Mouse (Mus musculus) ovary, postnatal 10 days (tissue): Measurements from ENCODE around the gene Oscp1.

ENCODE experiments used
- DNase-seq: peaks from one replicate; pipeline ENCODE4 v3.0.0; 2022; ENCODE audit warnings: low spot score

The Oscp1 gene

GRCm38 (mm10) chr4:126058134-126058996 lies at the start of gene Oscp1:
Oscp1 (plus strand) TSS chr4:126058565.
- DNase-seq = peak; percentile 73

DNA sequence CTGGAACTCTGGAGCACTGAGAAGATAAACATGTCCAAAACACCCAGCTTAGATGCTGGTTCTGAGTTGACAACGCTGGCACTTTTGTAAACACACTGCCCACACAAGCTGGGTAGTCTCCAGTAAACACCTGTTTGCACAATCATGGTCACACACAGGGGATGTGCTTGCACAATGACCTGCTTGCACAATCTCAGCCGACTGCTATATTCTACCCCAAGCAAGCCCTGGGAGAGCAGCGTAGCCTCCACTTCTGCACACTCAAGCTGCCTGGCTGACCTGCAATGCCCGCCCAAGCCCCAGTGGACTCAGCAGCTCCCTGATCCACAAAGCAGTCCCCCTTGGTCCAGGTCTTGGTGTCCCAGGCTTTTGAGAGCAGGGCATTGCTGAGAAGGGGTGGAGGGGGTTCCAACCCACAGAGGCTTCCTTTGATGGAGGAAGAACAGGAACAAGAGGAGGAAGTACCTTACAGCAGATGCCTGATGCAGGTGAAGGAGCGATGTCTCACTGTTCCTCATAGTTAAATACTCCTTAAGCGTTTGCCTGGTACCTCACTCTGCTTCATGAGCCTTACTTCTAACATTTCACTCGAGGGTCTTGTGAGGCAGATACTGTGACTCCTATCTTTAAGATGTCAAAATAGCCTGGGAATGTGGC lies 40.6 kb upstream of the Oscp1 start:
- no peak for DNase-seq

DNA sequence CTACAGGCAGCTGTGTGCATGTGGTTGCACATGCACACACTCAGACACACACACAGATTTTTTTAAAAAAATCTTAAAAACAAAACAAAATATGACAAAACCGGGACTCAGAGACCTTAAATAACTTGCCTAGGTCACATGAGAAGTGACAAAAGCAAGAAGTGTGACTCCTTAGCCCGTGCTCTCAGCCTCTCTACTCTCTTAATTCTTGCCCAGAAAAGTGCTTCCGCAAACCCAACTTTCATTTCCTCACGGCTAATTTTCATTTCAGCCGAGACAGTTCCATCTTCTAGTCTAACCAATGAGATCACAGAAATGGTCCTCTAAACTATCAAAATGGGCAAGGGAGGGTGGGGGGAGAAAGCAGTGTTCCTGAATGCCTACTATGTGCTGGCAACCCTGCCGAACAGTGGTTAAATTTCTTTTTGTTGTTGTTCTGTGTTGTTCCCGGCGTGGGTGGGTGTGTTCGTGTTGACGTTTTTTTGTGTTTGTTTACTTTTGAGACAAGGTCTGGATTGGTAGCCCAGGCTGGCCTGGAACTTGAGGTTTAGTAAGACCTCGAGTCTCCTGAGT lies 39.3 kb upstream of the Oscp1 start:
- DNase-seq = no peak

DNA sequence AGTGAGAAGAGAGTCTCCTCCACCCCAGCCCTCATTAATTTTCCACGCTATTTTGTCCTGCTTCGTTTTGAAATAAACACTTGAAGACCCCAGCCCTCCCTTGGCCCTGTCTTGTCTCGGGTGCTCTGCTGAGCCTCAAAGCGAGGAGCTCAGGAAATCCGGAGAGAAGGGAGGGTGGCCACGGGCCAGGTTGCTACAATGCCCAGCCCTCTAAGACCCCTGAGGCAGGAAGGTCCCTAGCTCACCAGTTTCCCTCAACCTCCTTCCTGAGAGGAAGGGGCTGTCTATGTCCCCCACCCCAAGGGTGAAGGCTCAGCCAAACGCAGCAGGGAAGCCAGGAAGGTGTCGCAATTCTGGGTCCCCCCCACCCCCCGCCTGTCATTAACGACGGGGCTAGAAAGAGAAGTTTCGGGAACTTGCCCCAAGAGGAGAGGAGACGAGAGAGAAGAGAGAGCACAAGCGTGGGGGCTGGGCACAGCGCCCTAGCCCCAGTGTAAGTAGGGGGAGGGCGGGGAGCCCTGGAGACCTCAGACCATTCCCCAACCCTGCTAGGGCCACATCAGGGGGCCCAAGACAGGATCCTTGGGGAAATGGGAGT lies 34.0 kb upstream of the Oscp1 start, which contains the start of gene Csf3r:
TSS of gene Csf3r (plus strand) at position 248 of the 598 bp plus-strand sequence.
- no peak for DNase-seq

DNA sequence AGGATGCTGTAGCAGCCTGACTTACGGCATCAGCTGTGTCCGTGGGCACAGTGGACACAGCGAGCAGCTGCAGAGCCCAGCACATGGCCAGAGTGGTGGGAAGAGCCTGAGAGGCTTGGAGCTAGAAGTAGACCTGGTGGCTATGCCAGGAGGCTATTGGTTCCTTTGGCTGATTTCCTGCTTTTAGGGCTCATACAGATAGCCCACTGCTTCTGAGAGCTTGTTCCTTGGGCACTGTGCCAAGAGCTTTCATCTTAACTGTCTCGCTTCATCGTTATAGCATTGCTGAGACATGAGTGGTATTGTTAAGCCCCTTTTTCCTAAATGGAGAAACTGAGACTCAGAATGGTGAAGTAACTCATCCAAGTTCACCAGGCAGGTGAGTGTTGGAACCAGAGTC lies 32.6 kb upstream of the Oscp1 start:
- DNase-seq = no peak

GRCm38 (mm10) chr4:126027980-126028379 lies 30.4 kb upstream of the Oscp1 start:
- no peak for DNase-seq

DNA sequence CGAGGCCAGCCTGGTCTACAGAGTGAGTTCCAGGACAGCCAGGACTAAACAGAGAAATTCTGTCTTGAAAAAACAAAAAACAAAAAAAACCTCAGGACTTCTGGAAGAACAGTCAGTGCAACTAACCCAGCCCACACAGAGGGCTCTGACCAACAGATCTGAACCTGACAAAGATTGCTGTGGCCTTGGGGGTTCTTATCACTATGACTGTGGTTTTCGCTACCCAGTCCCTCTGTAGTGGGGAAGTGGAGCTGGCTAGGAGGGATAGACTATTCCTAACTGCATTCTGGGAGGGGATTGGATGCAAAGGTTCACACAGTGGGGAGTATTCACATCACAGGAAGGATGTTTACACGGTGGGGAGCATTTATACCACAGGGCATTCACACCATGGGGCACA lies 29.3 kb upstream of the Oscp1 start:
- no peak for DNase-seq

DNA sequence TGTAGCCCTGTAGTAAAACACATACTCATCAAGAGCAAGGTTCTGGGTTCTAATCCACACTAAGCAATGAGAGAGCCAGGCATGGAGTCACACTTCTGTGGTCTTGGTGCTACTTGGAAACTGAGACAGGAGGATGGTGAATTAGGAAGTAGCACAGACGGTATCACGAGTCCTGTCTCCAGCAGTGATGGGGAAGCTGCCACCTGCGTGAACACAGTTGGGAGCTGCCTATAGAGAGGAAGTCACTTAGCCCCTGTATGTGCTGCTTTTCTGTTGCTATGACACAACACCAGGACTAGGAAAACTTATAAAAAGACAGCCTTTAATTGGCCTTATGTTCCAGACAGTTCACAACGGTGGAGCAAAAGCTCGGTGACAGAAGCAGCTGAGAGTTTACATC lies 27.7 kb upstream of the Oscp1 start:
- no peak for DNase-seq

DNA sequence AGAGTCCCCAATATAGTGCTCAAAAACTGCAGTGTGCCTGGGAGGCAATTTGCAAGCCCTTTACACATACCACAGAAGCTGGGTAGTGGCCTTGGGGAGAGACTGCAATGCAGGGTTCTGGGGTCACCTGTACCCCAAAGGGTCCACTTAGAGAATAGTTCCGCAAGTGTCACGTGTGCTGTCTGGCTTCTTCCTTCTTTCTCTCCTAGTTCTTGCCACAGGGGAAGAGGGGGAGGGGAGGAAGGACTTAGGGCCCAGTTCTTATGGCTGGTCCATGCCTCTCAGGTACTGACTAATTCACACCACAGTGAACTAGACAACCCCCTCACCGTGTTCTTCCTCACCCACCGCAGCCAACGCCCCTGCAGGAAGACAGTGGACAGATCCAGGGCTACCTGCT lies 23.0 kb upstream of the Oscp1 start:
- DNase-seq = no peak

GRCm38 (mm10) chr4:126046851-126047585 lies 11.3 kb upstream of the Oscp1 start, which contains the start of gene Mrps15:
Mrps15 (plus strand) TSS chr4:126046925.
- peak; percentile 46 for DNase-seq

DNA sequence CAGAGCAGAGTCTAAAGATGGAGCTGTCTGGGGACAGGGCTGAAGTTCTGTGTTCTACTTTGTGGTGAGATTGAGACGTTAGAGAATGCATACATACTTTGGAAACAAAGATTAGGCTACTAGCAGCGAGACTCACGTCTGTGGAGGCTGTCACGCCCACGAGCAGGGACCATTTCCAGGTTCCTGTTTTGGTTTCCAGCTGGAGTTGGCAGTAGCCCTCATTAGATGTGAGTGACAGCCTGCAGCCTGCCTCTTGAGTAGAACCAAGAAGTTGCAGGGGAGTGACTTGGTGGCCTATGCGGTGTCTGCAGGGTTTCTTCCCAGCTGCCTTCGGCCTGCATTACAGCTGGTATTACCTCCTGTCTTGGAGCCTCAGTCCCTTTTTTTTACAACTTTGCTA lies 6.7 kb upstream of the Oscp1 start:
- DNase-seq = no peak

DNA sequence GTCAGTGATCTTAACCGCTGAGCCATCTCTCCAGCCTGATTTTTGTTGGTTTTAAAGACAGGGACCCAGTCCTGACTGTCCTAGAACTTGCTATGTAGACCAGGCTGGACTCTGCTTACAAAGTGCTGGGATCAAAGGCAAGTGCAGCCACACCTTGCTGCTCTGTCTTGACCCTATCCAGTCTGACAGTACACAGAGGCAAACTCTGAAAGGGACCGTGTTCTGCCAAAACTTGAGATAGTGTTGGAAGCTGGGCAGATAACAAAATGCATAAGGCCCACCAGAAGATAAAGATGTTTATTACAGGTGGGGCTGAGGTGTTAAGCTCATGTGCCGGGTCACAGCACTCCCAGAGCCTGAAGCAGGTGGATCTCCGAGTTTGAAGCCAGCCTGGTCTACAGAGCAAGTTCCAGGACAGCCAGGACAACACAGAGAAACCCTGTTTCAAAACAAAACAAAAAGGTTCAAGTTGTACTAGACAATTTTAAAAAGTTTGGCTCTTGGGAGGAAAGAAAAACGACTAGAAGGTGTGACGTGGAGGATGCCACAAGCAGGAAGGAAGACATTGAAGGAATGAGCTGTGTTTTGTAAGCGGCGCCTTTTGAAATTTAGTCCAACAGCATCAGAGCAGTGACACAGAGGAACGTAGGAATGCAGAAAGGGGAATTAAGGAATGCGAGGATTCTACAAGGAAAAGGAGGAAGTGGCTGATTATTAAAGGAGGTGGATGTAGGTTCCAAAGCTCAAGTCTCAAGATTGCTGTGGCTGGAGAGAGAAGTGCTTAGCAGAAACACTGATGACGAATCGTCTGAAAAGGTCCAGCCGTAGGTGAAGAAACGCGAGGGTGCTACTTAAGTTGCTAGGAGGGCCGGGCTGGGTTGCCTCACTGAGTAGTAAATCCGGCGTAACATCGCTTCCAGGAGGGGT lies 895 bp upstream of the Oscp1 start:
- no peak for DNase-seq

DNA sequence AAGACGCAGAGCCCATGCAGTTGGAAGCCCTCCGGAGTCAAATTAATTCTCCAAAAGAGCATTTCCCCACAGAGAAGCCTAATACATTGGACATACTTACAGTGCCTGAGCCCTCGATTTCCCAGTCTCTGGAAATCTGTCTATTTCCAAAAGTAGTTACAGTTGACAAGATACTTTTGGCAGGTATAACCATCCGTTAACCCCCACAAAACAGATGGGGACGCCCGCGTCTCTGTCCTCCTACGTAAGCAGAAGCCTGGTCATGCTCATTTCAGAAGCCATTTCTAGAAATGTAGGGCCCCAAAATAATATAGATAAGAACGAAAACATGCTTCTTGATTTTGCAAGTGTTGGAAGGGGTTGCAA lies 615 bp downstream of the Oscp1 start:
- no peak for DNase-seq

- DNase-seq = no peak
Measured at GRCm38 (mm10) chr4:126062856-126063255, 4.5 kb downstream of the Oscp1 start.

DNA sequence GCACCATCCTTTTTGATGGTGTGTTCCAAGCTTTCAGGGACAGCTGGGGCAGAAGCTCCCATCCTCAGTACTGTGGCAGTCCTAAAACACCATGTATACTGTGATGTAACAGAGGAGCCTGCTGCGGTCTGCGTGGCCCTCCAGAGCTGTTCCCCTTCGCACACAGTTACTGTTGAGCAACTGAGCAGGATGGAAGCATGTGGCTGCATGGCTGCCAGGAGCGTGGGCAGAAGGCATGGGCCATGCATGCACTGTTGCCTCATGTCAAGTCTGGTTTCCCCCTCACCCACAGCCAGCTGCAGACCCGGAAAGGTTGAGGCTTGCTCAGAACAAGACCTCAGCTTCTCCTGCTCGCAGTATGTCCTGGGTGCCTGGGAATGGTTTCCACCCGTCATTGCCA lies 6.9 kb downstream of the Oscp1 start:
- DNase-seq = no peak

GRCm38 (mm10) chr4:126067401-126068077 lies 9.2 kb downstream of the Oscp1 start:
- DNase-seq = no peak

GRCm38 (mm10) chr4:126068842-126069241 lies 10.5 kb downstream of the Oscp1 start:
- DNase-seq = no peak

- DNase-seq = no peak
Measured at GRCm38 (mm10) chr4:126077833-126078232, 19.5 kb downstream of the Oscp1 start.

GRCm38 (mm10) chr4:126079266-126079665 lies 20.9 kb downstream of the Oscp1 start:
- no peak for DNase-seq

GRCm38 (mm10) chr4:126081601-126082000 lies 23.2 kb downstream of the Oscp1 start:
- no peak for DNase-seq
